Mouse (Mus musculus) left cerebral cortex, postnatal 10 days (tissue): ENCODE measurements at regions not wholly inside any gene's neighbourhood (a gene's known extent, or its start where the extent isn't known, plus 50 kb on each side); places are given as distances from the start of the nearest gene placed in this dataset.

Experiments
- DNase-seq, 2 experiments: peaks; one replicate each; pipeline ENCODE4 v3.0.0; 2021 to 2022; ENCODE audit warnings: low spot score in 2 of 2, mixed read lengths in 1 of 2; ENCODE audit errors: extremely low spot score in 1 of 2
- intact Hi-C: fragments of 180-260 bp; cut with DNase I; formaldehyde crosslinking; loops from one replicate; pipeline ENCODE4 v1.15.1; 2025

GRCm38 (mm10) chr15:88408461-88409379, 191.4 kb upstream of the Zdhhc25 start:
- DNase-seq, result peak; percentile 57 to 62
- intact Hi-C loops, result no loop called here

- no peak for DNase-seq
Measured at GRCm38 (mm10) chr15:88414206-88414605, 185.9 kb upstream of the Zdhhc25 start.

GRCm38 (mm10) chr15:88418881-88419280, 181.2 kb upstream of the Zdhhc25 start:
- intact Hi-C loops, result no loop called here

More at GRCm38 (mm10) chr15:88414206-88414605, 185.9 kb upstream of the Zdhhc25 start:
- intact Hi-C loops, result no loop called here

GRCm38 (mm10) chr15:88428441-88428840, 171.7 kb upstream of the Zdhhc25 start:
- no peak for DNase-seq
- intact Hi-C loops, result no loop called here

More at GRCm38 (mm10) chr15:88418881-88419280, 181.2 kb upstream of the Zdhhc25 start:
- DNase-seq, result peak in 1 of 2 experiments; percentile 4

- intact Hi-C loops, result no loop called here
- DNase-seq, result no peak
Measured at GRCm38 (mm10) chr15:88430941-88431340, 169.2 kb upstream of the Zdhhc25 start.

- intact Hi-C loops, result no loop called here
- DNase-seq, result no peak
Measured at GRCm38 (mm10) chr15:88448272-88448671, 151.8 kb upstream of the Zdhhc25 start.

- DNase-seq, result peak in 1 of 2 experiments; percentile 39
Measured at GRCm38 (mm10) chr15:88451241-88451640, 148.9 kb upstream of the Zdhhc25 start.

GRCm38 (mm10) chr15:88468107-88468506, 132.0 kb upstream of the Zdhhc25 start:
- intact Hi-C loops, result loop anchor here (5.0 to 10.0 kb wide), 2 partner anchors 143 to 321 kb away; no protein-coding TSS in a partner anchor
- peak in 1 of 2 experiments; percentile 29 for DNase-seq

More at GRCm38 (mm10) chr15:88451241-88451640, 148.9 kb upstream of the Zdhhc25 start:
- intact Hi-C loops, result no loop called here

- intact Hi-C loops, result loop anchor here (5.0 to 10.0 kb wide), 2 partner anchors 144 to 322 kb away; no protein-coding TSS in a partner anchor
- DNase-seq, result peak; percentile 62 to 70
Measured at GRCm38 (mm10) chr15:88468810-88469209, 131.3 kb upstream of the Zdhhc25 start.

- intact Hi-C loops, result loop anchor here (5.0 to 10.0 kb wide), 2 partner anchors 145 to 322 kb away; no protein-coding TSS in a partner anchor
Measured at GRCm38 (mm10) chr15:88469508-88470455, 130.3 kb upstream of the Zdhhc25 start.

GRCm38 (mm10) chr15:88472351-88473100, 127.6 kb upstream of the Zdhhc25 start:
- intact Hi-C loops, result no loop called here

More at GRCm38 (mm10) chr15:88469508-88470455, 130.3 kb upstream of the Zdhhc25 start:
- DNase-seq, result no peak

GRCm38 (mm10) chr15:88473221-88473620, 126.9 kb upstream of the Zdhhc25 start:
- no peak for DNase-seq
- intact Hi-C loops, result no loop called here

More at GRCm38 (mm10) chr15:88472351-88473100, 127.6 kb upstream of the Zdhhc25 start:
- no peak for DNase-seq

- no peak for DNase-seq
- intact Hi-C loops, result no loop called here
Measured at GRCm38 (mm10) chr15:88483471-88483870, 116.6 kb upstream of the Zdhhc25 start.

- DNase-seq, result no peak
Measured at GRCm38 (mm10) chr15:88489715-88490114, 110.4 kb upstream of the Zdhhc25 start.

GRCm38 (mm10) chr15:88490316-88491090, 109.6 kb upstream of the Zdhhc25 start:
- intact Hi-C loops, result no loop called here
- DNase-seq, result no peak

More at GRCm38 (mm10) chr15:88489715-88490114, 110.4 kb upstream of the Zdhhc25 start:
- intact Hi-C loops, result no loop called here

GRCm38 (mm10) chr15:88491091-88491366, 109.1 kb upstream of the Zdhhc25 start:
- intact Hi-C loops, result no loop called here
- DNase-seq, result no peak

GRCm38 (mm10) chr15:88497957-88498356, 102.1 kb upstream of the Zdhhc25 start:
- intact Hi-C loops, result no loop called here
- DNase-seq, result no peak

- no peak for DNase-seq
- intact Hi-C loops, result no loop called here
Measured at GRCm38 (mm10) chr15:88502311-88502710, 97.8 kb upstream of the Zdhhc25 start.
